Mouse (Mus musculus): Measurements from ENCODE around the gene Pmvk.
A peak's percentile ranks its signal among the peaks of the same experiment; 100 is the strongest.

DNA sequence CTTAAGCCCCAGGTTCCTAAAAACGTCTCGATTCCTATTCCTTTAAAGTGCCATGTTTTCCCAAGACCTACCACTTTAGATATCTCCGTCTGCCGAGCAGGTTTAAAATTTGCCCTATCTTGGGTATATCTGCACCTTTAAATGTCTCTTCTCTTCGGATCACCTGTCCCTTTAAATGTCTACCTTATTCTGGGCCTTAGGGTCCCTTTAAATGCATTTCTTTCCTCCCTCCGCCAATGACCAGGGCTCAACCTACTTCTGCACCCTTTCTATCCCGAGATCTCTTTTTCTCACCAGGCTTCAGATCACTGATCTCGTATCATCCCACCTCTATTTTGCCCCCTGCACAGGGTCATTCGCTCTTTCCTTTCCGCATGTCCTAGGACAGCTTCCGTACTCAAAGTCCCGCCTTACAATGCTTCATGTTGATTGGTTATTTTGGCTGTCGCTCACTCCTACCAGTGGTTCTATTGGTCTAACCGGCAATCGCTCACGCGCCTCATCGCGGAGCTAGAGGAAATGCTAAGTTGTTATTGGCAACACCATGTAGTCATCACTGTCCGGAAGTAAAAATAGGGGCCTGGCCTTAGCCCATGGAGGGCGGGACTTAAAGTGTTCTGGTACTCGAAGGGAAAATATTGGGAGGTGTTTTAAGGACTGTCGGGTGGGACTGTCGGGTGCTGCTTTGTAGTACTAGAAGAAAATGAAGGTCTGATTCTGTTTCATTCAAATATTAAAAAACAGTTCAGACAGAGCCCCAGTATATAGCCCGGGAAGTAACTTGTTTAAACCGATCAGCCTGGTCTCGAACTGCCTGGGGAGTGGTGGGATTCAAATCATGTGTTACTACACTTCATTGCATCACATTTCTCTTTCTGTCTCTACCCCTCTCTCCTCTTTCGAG lies 42.6 kb upstream of the Pmvk start, which contains the start of gene Flad1:
- TF ChIP-seq POLR2A (IDR thresholded peaks at IDR 0.05; ENCODE audit: extremely low read depth, insufficient read depth, low read length) = 0 out of 2 replicates have a peak, but pooled peaks have one; percentile 34
- TF ChIP-seq CTCF (IDR thresholded peaks at IDR 0.05; ENCODE audit: extremely low read depth, insufficient read depth, low read length) = no peak
